Mouse (Mus musculus) gastrocnemius, postnatal 10 days (tissue): ENCODE data around the gene Pdia2. TPM values are rescaled to one million over a fixed set of nuclear protein-coding genes. Genes with fewer than 3 reads are reported as not detected.

Experiments used
- DNase-seq: peaks from one replicate; pipeline ENCODE4 v3.0.0; 2021; ENCODE audit warnings: mixed read lengths
- long read RNA-seq, 2 experiments: library from polyadenylated mRNA; stranded (forward); transcript quantifications; one replicate each; pipeline ENCODE4 v2.0.0; 2021
- total RNA-seq, 2 experiments: library from RNA; stranded (reverse); gene quantifications; 2 replicates each; pipeline ENCODE4 v1.2.3; 2021

The Pdia2 gene
- total RNA-seq: under 1 TPM in 1 of 2 experiments, not detected in 1; 0.16 TPM
- long read RNA-seq, experiment 1, partial matches to known transcripts: 0 of 1 reads
- long read RNA-seq, experiment 1, other reads (novel, unspliced or antisense): 0 of 1 reads
- long read RNA-seq, experiment 2: 0 reads

GRCm38 (mm10) chr17:26198892-26199291 is at the start of gene Pdia2:
Pdia2 (minus strand) TSS chr17:26199087.
- DNase-seq: no peak

- DNase-seq: peak; percentile 96
Measured at GRCm38 (mm10) chr17:26244101-26244841, 45.4 kb upstream of the Pdia2 start, which contains the start of gene Fam234a. Fam234a (minus strand) TSS chr17:26244242.

GRCm38 (mm10) chr17:26243471-26244100 is 44.7 kb upstream of the Pdia2 start:
- DNase-seq: peak; percentile 71

- DNase-seq: no peak
Measured at GRCm38 (mm10) chr17:26240990-26241389, 42.1 kb upstream of the Pdia2 start.

- no peak for DNase-seq
Measured at GRCm38 (mm10) chr17:26240120-26240790, 41.4 kb upstream of the Pdia2 start.

GRCm38 (mm10) chr17:26239551-26239950 is 40.7 kb upstream of the Pdia2 start:
- DNase-seq: no peak

GRCm38 (mm10) chr17:26237667-26238066 is 38.8 kb upstream of the Pdia2 start:
- DNase-seq: no peak

GRCm38 (mm10) chr17:26235077-26235815 is 36.4 kb upstream of the Pdia2 start:
- DNase-seq: no peak

- DNase-seq: no peak
Measured at GRCm38 (mm10) chr17:26234386-26234785, 35.5 kb upstream of the Pdia2 start.

- DNase-seq: no peak
Measured at GRCm38 (mm10) chr17:26232863-26233262, 34.0 kb upstream of the Pdia2 start.

GRCm38 (mm10) chr17:26231156-26231555 is 32.3 kb upstream of the Pdia2 start:
- DNase-seq: no peak

GRCm38 (mm10) chr17:26229776-26230175 is 30.9 kb upstream of the Pdia2 start:
- no peak for DNase-seq

- DNase-seq: no peak
Measured at GRCm38 (mm10) chr17:26225150-26225549, 26.3 kb upstream of the Pdia2 start.

- DNase-seq: no peak
Measured at GRCm38 (mm10) chr17:26221508-26221907, 22.6 kb upstream of the Pdia2 start.

GRCm38 (mm10) chr17:26212681-26213080 is 13.8 kb upstream of the Pdia2 start:
- no peak for DNase-seq

- no peak for DNase-seq
Measured at GRCm38 (mm10) chr17:26212241-26212640, 13.4 kb upstream of the Pdia2 start.

GRCm38 (mm10) chr17:26207686-26208085 is 8.8 kb upstream of the Pdia2 start, which contains the start of gene Arhgdig:
Arhgdig (minus strand) TSS chr17:26207786.
- no peak for DNase-seq

GRCm38 (mm10) chr17:26206392-26206791 is 7.5 kb upstream of the Pdia2 start:
- no peak for DNase-seq

GRCm38 (mm10) chr17:26204766-26205165 is 5.9 kb upstream of the Pdia2 start:
- DNase-seq: no peak

- no peak for DNase-seq
Measured at GRCm38 (mm10) chr17:26203321-26203811, 4.5 kb upstream of the Pdia2 start.

GRCm38 (mm10) chr17:26202737-26203136 is 3.9 kb upstream of the Pdia2 start, which contains the start of gene Rgs11:
Rgs11 (plus strand) TSS chr17:26202951.
- peak; percentile 48 for DNase-seq

GRCm38 (mm10) chr17:26201998-26202397 is 3.1 kb upstream of the Pdia2 start:
- no peak for DNase-seq
